Mouse (Mus musculus) kidney, adult 8-10 months (tissue): ENCODE data around the gene Pip5k1a.
"Not testable (repeated sequence)": the region's sequence is repeated elsewhere in the genome, so short reads cannot be mapped to it uniquely, and the experiment has no call there.

Experiments
- DNase-seq, 2 experiments: peaks; one replicate each; pipeline ENCODE4 v3.0.0; 2022

The Pip5k1a gene

GRCm38 (mm10) chr3:95110911-95111726 is 4.4 kb upstream of the Pip5k1a start, which contains the start of gene Vps72:
Gene Vps72, plus strand, starts transcription at chr3:95111022.
- peak; percentile 88 to 92 for DNase-seq

GRCm38 (mm10) chr3:95107898-95108297 is 1.2 kb upstream of the Pip5k1a start:
- no peak for DNase-seq

- not testable (repeated sequence) for DNase-seq
Measured at GRCm38 (mm10) chr3:95107308-95107707, 578 bp upstream of the Pip5k1a start.

- no peak for DNase-seq
Measured at GRCm38 (mm10) chr3:95105586-95106337, 968 bp downstream of the Pip5k1a start.

- DNase-seq: no peak
Measured at GRCm38 (mm10) chr3:95105121-95105520, 1.6 kb downstream of the Pip5k1a start.

GRCm38 (mm10) chr3:95100854-95101253 is 5.9 kb downstream of the Pip5k1a start:
- DNase-seq: no peak

- no peak for DNase-seq
Measured at GRCm38 (mm10) chr3:95088071-95088470, 18.7 kb downstream of the Pip5k1a start.

- no peak for DNase-seq
Measured at GRCm38 (mm10) chr3:95071606-95072005, 35.1 kb downstream of the Pip5k1a start.

GRCm38 (mm10) chr3:95066570-95066969 is 40.2 kb downstream of the Pip5k1a start:
- DNase-seq: no peak

GRCm38 (mm10) chr3:95066095-95066494 is 40.6 kb downstream of the Pip5k1a start:
- DNase-seq: no peak

- DNase-seq: no peak
Measured at GRCm38 (mm10) chr3:95065553-95065952, 41.2 kb downstream of the Pip5k1a start.

GRCm38 (mm10) chr3:95063741-95064140 is 43.0 kb downstream of the Pip5k1a start:
- no peak for DNase-seq

GRCm38 (mm10) chr3:95058078-95058477 is 48.7 kb downstream of the Pip5k1a start:
- no peak for DNase-seq

GRCm38 (mm10) chr3:95056275-95056674 is 50.5 kb downstream of the Pip5k1a start:
- DNase-seq: no peak

- DNase-seq: peak in 1 of 2 experiments; percentile 14
Measured at GRCm38 (mm10) chr3:95054481-95055260, 52.1 kb downstream of the Pip5k1a start.

GRCm38 (mm10) chr3:95053701-95054100 is 53.0 kb downstream of the Pip5k1a start:
- peak; percentile 22 to 30 for DNase-seq

GRCm38 (mm10) chr3:95052959-95053358 is 53.8 kb downstream of the Pip5k1a start:
- DNase-seq: peak; percentile 29 to 41

GRCm38 (mm10) chr3:95047914-95048313 is 58.8 kb downstream of the Pip5k1a start:
- DNase-seq: no peak

GRCm38 (mm10) chr3:95046462-95047057 is 60.2 kb downstream of the Pip5k1a start:
- no peak for DNase-seq

GRCm38 (mm10) chr3:95043251-95043650 is 63.5 kb downstream of the Pip5k1a start:
- no peak for DNase-seq

- DNase-seq: no peak
Measured at GRCm38 (mm10) chr3:95042838-95043229, 63.9 kb downstream of the Pip5k1a start.

GRCm38 (mm10) chr3:95042166-95042837 is 64.4 kb downstream of the Pip5k1a start, which contains the start of gene Psmd4:
Gene Psmd4, minus strand, starts transcription at chr3:95042614.
- DNase-seq: peak; percentile 98 to 99
